Mouse (Mus musculus) stomach, postnatal 0 days (tissue): ENCODE measurements around the gene Tns3.

Source experiments
- CTCF ChIP-seq: IDR thresholded peaks from 2 replicates; pipeline ENCODE4 v1.5.1; 2016; ENCODE audit warnings: antibody characterized with exemption, low read depth, mild to moderate bottlenecking, moderate library complexity
- EP300 ChIP-seq: optimal IDR thresholded peaks from 2 replicates; pipeline ENCODE3; 2016; ENCODE audit warnings: antibody characterized with exemption

GRCm38 (mm10) chr11:8497136-8497535, 167.2 kb downstream of the Tns3 start:
- no peak for TF ChIP-seq CTCF
- TF ChIP-seq EP300 = no peak
